Mouse (Mus musculus) ES-Bruce4 (cell line): ENCODE results near the gene Ajap1.

Experiments
- EP300 ChIP-seq: IDR thresholded peaks from 2 replicates; pipeline ENCODE4 v1.6.1; 2011; ENCODE audit warnings: low read depth, low read length; ENCODE audit not compliant: insufficient read depth
- POLR2A ChIP-seq: IDR thresholded peaks from one replicate; pipeline ENCODE4 v1.8.1; 2011; ENCODE audit warnings: low read length; ENCODE audit not compliant: insufficient read depth

DNA sequence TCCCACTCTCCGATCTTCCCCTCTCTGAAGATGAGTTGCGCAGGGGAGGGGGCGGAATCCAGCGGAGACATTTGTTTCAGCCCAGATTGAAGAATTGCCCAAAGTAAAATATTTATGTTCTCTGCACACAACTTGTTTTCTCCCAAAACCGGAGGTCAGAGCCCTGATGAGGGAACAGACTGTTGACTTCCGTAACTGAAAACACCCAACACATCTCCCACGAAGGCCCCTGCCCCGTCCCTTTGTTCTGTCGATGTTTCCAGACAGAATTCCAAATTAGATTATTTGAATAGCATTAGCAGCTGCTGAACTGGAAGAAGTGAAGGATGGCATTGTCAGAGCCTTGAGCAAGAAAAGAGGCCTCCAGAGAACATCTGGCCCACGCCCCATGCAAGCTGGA is 33.2 kb upstream of the Ajap1 start:
- TF ChIP-seq POLR2A, result no peak
- no peak for TF ChIP-seq EP300
